Mouse (Mus musculus): ENCODE data around the gene Pkp4. TPM values are rescaled to one million over a fixed set of nuclear protein-coding genes. Genes with fewer than 3 reads are reported as not detected.

Pkp4 gene
- 74.6 and 93.0 TPM in 2 replicates for polyA plus RNA-seq (2012)

GRCm38 (mm10) chr2:59160605-59160963, at the start of gene Pkp4, which contains the start of gene Ccdc148:
Pkp4 (plus strand) TSS chr2:59160850.
Ccdc148 (minus strand) TSS chr2:59160683.
- no peak for TF ChIP-seq GATA1 (IDR thresholded peaks at IDR 0.05; ENCODE audit: low read length)

GRCm38 (mm10) chr2:59129023-59129422, 31.6 kb upstream of the Pkp4 start:
- no peak for TF ChIP-seq GATA1 (IDR thresholded peaks at IDR 0.05; ENCODE audit: low read length)

GRCm38 (mm10) chr2:59129821-59130220, 30.8 kb upstream of the Pkp4 start:
- TF ChIP-seq GATA1 (IDR thresholded peaks at IDR 0.05; ENCODE audit: low read length) = no peak

GRCm38 (mm10) chr2:59131044-59131443, 29.6 kb upstream of the Pkp4 start:
- no peak for TF ChIP-seq GATA1 (IDR thresholded peaks at IDR 0.05; ENCODE audit: low read length)

GRCm38 (mm10) chr2:59155428-59155827, 5.2 kb upstream of the Pkp4 start:
- TF ChIP-seq GATA1 (IDR thresholded peaks at IDR 0.05; ENCODE audit: low read length) = no peak

- no peak for TF ChIP-seq GATA1 (IDR thresholded peaks at IDR 0.05; ENCODE audit: low read length)
These were observed 2.5 kb upstream of the Pkp4 start for GRCm38 (mm10) chr2:59158117-59158516.

- no peak for TF ChIP-seq GATA1 (IDR thresholded peaks at IDR 0.05; ENCODE audit: low read length)
These were observed 567 bp upstream of the Pkp4 start for GRCm38 (mm10) chr2:59159961-59160604.

GRCm38 (mm10) chr2:59161021-59161440, 381 bp downstream of the Pkp4 start:
- no peak for TF ChIP-seq GATA1 (IDR thresholded peaks at IDR 0.05; ENCODE audit: low read length)

GRCm38 (mm10) chr2:59161441-59162284, 1.0 kb downstream of the Pkp4 start:
- no peak for TF ChIP-seq GATA1 (IDR thresholded peaks at IDR 0.05; ENCODE audit: low read length)

GRCm38 (mm10) chr2:59162285-59162600, 1.6 kb downstream of the Pkp4 start:
- no peak for TF ChIP-seq GATA1 (IDR thresholded peaks at IDR 0.05; ENCODE audit: low read length)

GRCm38 (mm10) chr2:59166976-59167375, 6.3 kb downstream of the Pkp4 start:
- no peak for TF ChIP-seq GATA1 (IDR thresholded peaks at IDR 0.05; ENCODE audit: low read length)

GRCm38 (mm10) chr2:59167830-59168229, 7.2 kb downstream of the Pkp4 start:
- no peak for TF ChIP-seq GATA1 (IDR thresholded peaks at IDR 0.05; ENCODE audit: low read length)

GRCm38 (mm10) chr2:59169572-59170207, 9.0 kb downstream of the Pkp4 start:
- TF ChIP-seq GATA1 (IDR thresholded peaks at IDR 0.05; ENCODE audit: low read length) = no peak

GRCm38 (mm10) chr2:59170208-59170589, 9.5 kb downstream of the Pkp4 start:
- no peak for TF ChIP-seq GATA1 (IDR thresholded peaks at IDR 0.05; ENCODE audit: low read length)

GRCm38 (mm10) chr2:59170593-59170992, 9.9 kb downstream of the Pkp4 start:
- TF ChIP-seq GATA1 (IDR thresholded peaks at IDR 0.05; ENCODE audit: low read length) = no peak

GRCm38 (mm10) chr2:59171533-59171932, 10.9 kb downstream of the Pkp4 start:
- no peak for TF ChIP-seq GATA1 (IDR thresholded peaks at IDR 0.05; ENCODE audit: low read length)

All from G1E-ER4 (cell line).